Mouse (Mus musculus): ENCODE results near the gene Ccl1. TPM values are rescaled to one million over a fixed set of nuclear protein-coding genes. Genes with fewer than 3 reads are reported as not detected.

The Ccl1 gene
- polyA plus RNA-seq, 1 experiment from 2014 or later: not detected

GRCm38 (mm10) chr11:82173491-82173890, 132.0 kb downstream of the Ccl1 start:
- H3K27me3 ChIP-seq (ENCODE audit: control insufficient read depth, insufficient read depth, low read depth, low read length): no peaks in the 10 kb centered on the region
- no peaks in the 10 kb centered on the region for H3K4me1 ChIP-seq (ENCODE audit: control insufficient read depth, low read depth, low read length)
- 58% methylated on average over 2 of the region's 2 CpGs for WGBS (ENCODE audit: insufficient replicate concordance)
- ATAC-seq (ENCODE audit: low read depth): no peak
- no peak overlapping the region for H3K9ac ChIP-seq (ENCODE audit: low read depth, low read length)
- no peak overlapping the region for H3K4me3 ChIP-seq (ENCODE audit: low read depth, low read length)
- no peaks in the 10 kb centered on the region for H3K36me3 ChIP-seq (ENCODE audit: control insufficient read depth, insufficient read depth)
- H3K4me2 ChIP-seq (ENCODE audit: low read depth, low read length): no peak overlapping the region
- H3K9me3 ChIP-seq (replicated peaks; ENCODE audit: control insufficient read depth, low read length): no peaks in the 10 kb centered on the region
- no peak overlapping the region for H3K27ac ChIP-seq (ENCODE audit: low read length)

GRCm38 (mm10) chr11:82171316-82172071, 134.0 kb downstream of the Ccl1 start:
- Histone ChIP-seq H3K4me2 (ENCODE audit: low read depth, low read length) (no peak overlapping the region), H3K9ac (ENCODE audit: low read depth, low read length) (no peak overlapping the region), H3K4me1 (ENCODE audit: control insufficient read depth, low read depth, low read length) (no peaks in the 10 kb centered on the region), H3K9me3 (replicated peaks; ENCODE audit: control insufficient read depth, low read length) (no peaks in the 10 kb centered on the region), H3K36me3 (ENCODE audit: control insufficient read depth, insufficient read depth) (no peaks in the 10 kb centered on the region), H3K27me3 (ENCODE audit: control insufficient read depth, insufficient read depth, low read depth, low read length) (no peaks in the 10 kb centered on the region), H3K27ac (ENCODE audit: low read length) (no peak overlapping the region), H3K4me3 (ENCODE audit: low read depth, low read length) (no peak overlapping the region)
- WGBS (ENCODE audit: insufficient replicate concordance): 38% methylated on average over 7 of the region's 7 CpGs
- no peak for ATAC-seq (ENCODE audit: low read depth)

GRCm38 (mm10) chr11:82169456-82169855, 136.0 kb downstream of the Ccl1 start:
- ATAC-seq (ENCODE audit: low read depth): no peak
- 58% methylated on average over 4 of the region's 4 CpGs for WGBS (ENCODE audit: insufficient replicate concordance)

GRCm38 (mm10) chr11:82168308-82168707, 137.2 kb downstream of the Ccl1 start:
- 76% methylated on average over 2 of the region's 2 CpGs for WGBS (ENCODE audit: insufficient replicate concordance)
- H3K27me3 ChIP-seq (ENCODE audit: control insufficient read depth, insufficient read depth, low read depth, low read length): no peaks in the 10 kb centered on the region

More at GRCm38 (mm10) chr11:82169456-82169855, 136.0 kb downstream of the Ccl1 start:
- Histone ChIP-seq H3K27me3 (ENCODE audit: control insufficient read depth, insufficient read depth, low read depth, low read length) (no peaks in the 10 kb centered on the region), H3K27ac (ENCODE audit: low read length) (no peak overlapping the region), H3K4me2 (ENCODE audit: low read depth, low read length) (no peak overlapping the region), H3K4me1 (ENCODE audit: control insufficient read depth, low read depth, low read length) (no peaks in the 10 kb centered on the region), H3K9ac (ENCODE audit: low read depth, low read length) (no peak overlapping the region), H3K4me3 (ENCODE audit: low read depth, low read length) (no peak overlapping the region), H3K9me3 (replicated peaks; ENCODE audit: control insufficient read depth, low read length) (no peaks in the 10 kb centered on the region), H3K36me3 (ENCODE audit: control insufficient read depth, insufficient read depth) (no peaks in the 10 kb centered on the region)

GRCm38 (mm10) chr11:82163285-82163684, 142.2 kb downstream of the Ccl1 start:
- H3K36me3 ChIP-seq (ENCODE audit: control insufficient read depth, insufficient read depth): no peaks in the 10 kb centered on the region
- H3K9ac ChIP-seq (ENCODE audit: low read depth, low read length): no peak overlapping the region
- WGBS (ENCODE audit: insufficient replicate concordance): 59% methylated on average over 8 of the region's 8 CpGs
- H3K4me2 ChIP-seq (ENCODE audit: low read depth, low read length): no peak overlapping the region
- H3K4me1 ChIP-seq (ENCODE audit: control insufficient read depth, low read depth, low read length): no peaks in the 10 kb centered on the region
- H3K9me3 ChIP-seq (replicated peaks; ENCODE audit: control insufficient read depth, low read length): no peaks in the 10 kb centered on the region
- H3K27ac ChIP-seq (ENCODE audit: low read length): no peak overlapping the region
- H3K27me3 ChIP-seq (ENCODE audit: control insufficient read depth, insufficient read depth, low read depth, low read length): no peaks in the 10 kb centered on the region
- H3K4me3 ChIP-seq (ENCODE audit: low read depth, low read length): no peak overlapping the region
- ATAC-seq (ENCODE audit: low read depth): no peak

More at GRCm38 (mm10) chr11:82168308-82168707, 137.2 kb downstream of the Ccl1 start:
- no peaks in the 10 kb centered on the region for H3K4me1 ChIP-seq (ENCODE audit: control insufficient read depth, low read depth, low read length)
- no peak overlapping the region for H3K4me3 ChIP-seq (ENCODE audit: low read depth, low read length)
- no peaks in the 10 kb centered on the region for H3K9me3 ChIP-seq (replicated peaks; ENCODE audit: control insufficient read depth, low read length)
- H3K4me2 ChIP-seq (ENCODE audit: low read depth, low read length): no peak overlapping the region
- H3K36me3 ChIP-seq (ENCODE audit: control insufficient read depth, insufficient read depth): no peaks in the 10 kb centered on the region
- H3K9ac ChIP-seq (ENCODE audit: low read depth, low read length): no peak overlapping the region
- no peak for ATAC-seq (ENCODE audit: low read depth)
- H3K27ac ChIP-seq (ENCODE audit: low read length): no peak overlapping the region

- no peaks in the 10 kb centered on the region for H3K4me1 ChIP-seq (ENCODE audit: control insufficient read depth, low read depth, low read length)
- no peaks in the 10 kb centered on the region for H3K36me3 ChIP-seq (ENCODE audit: control insufficient read depth, insufficient read depth)
- 71% methylated on average over 2 of the region's 2 CpGs for WGBS (ENCODE audit: insufficient replicate concordance)
- H3K9ac ChIP-seq (ENCODE audit: low read depth, low read length): no peak overlapping the region
- no peaks in the 10 kb centered on the region for H3K9me3 ChIP-seq (replicated peaks; ENCODE audit: control insufficient read depth, low read length)
- H3K27me3 ChIP-seq (ENCODE audit: control insufficient read depth, insufficient read depth, low read depth, low read length): no peaks in the 10 kb centered on the region
- H3K4me2 ChIP-seq (ENCODE audit: low read depth, low read length): no peak overlapping the region
- no peak overlapping the region for H3K4me3 ChIP-seq (ENCODE audit: low read depth, low read length)
- no peak overlapping the region for H3K27ac ChIP-seq (ENCODE audit: low read length)
- no peak for ATAC-seq (ENCODE audit: low read depth)
These were observed 146.4 kb downstream of the Ccl1 start for GRCm38 (mm10) chr11:82159126-82159525.

GRCm38 (mm10) chr11:82139492-82140094, 165.9 kb downstream of the Ccl1 start:
- Histone ChIP-seq H3K27ac (ENCODE audit: low read length) (no peak overlapping the region), H3K4me1 (ENCODE audit: control insufficient read depth, low read depth, low read length) (no peaks in the 10 kb centered on the region), H3K4me2 (ENCODE audit: low read depth, low read length) (no peak overlapping the region), H3K9ac (ENCODE audit: low read depth, low read length) (no peak overlapping the region), H3K36me3 (ENCODE audit: control insufficient read depth, insufficient read depth) (no peaks in the 10 kb centered on the region), H3K4me3 (ENCODE audit: low read depth, low read length) (no peak overlapping the region), H3K27me3 (ENCODE audit: control insufficient read depth, insufficient read depth, low read depth, low read length) (no peaks in the 10 kb centered on the region), H3K9me3 (replicated peaks; ENCODE audit: control insufficient read depth, low read length) (no peaks in the 10 kb centered on the region)
- ATAC-seq (ENCODE audit: low read depth): no peak
- 56% methylated on average over 7 of the region's 7 CpGs for WGBS (ENCODE audit: insufficient replicate concordance)

GRCm38 (mm10) chr11:82136196-82136595, 169.3 kb downstream of the Ccl1 start:
- H3K27ac ChIP-seq (ENCODE audit: low read length): no peak overlapping the region
- no peak for ATAC-seq (ENCODE audit: low read depth)
- no peak overlapping the region for H3K9ac ChIP-seq (ENCODE audit: low read depth, low read length)
- H3K4me2 ChIP-seq (ENCODE audit: low read depth, low read length): no peak overlapping the region
- H3K9me3 ChIP-seq (replicated peaks; ENCODE audit: control insufficient read depth, low read length): no peaks in the 10 kb centered on the region
- no peaks in the 10 kb centered on the region for H3K4me1 ChIP-seq (ENCODE audit: control insufficient read depth, low read depth, low read length)
- 59% methylated on average over 2 of the region's 2 CpGs for WGBS (ENCODE audit: insufficient replicate concordance)
- no peaks in the 10 kb centered on the region for H3K36me3 ChIP-seq (ENCODE audit: control insufficient read depth, insufficient read depth)
- no peaks in the 10 kb centered on the region for H3K27me3 ChIP-seq (ENCODE audit: control insufficient read depth, insufficient read depth, low read depth, low read length)
- H3K4me3 ChIP-seq (ENCODE audit: low read depth, low read length): no peak overlapping the region

GRCm38 (mm10) chr11:82132977-82133376, 172.5 kb downstream of the Ccl1 start:
- Histone ChIP-seq H3K4me2 (ENCODE audit: low read depth, low read length) (no peak overlapping the region), H3K9me3 (replicated peaks; ENCODE audit: control insufficient read depth, low read length) (no peaks in the 10 kb centered on the region), H3K4me3 (ENCODE audit: low read depth, low read length) (no peak overlapping the region), H3K27ac (ENCODE audit: low read length) (no peak overlapping the region), H3K9ac (ENCODE audit: low read depth, low read length) (no peak overlapping the region), H3K4me1 (ENCODE audit: control insufficient read depth, low read depth, low read length) (no peaks in the 10 kb centered on the region), H3K27me3 (ENCODE audit: control insufficient read depth, insufficient read depth, low read depth, low read length) (no peaks in the 10 kb centered on the region), H3K36me3 (ENCODE audit: control insufficient read depth, insufficient read depth) (no peaks in the 10 kb centered on the region)
- no peak for ATAC-seq (ENCODE audit: low read depth)
- WGBS (ENCODE audit: insufficient replicate concordance): 32% methylated on average over 1 of the region's 1 CpGs

Data from liver, embryonic 16.5 days (tissue).